Mouse (Mus musculus) liver, postnatal 0 days (tissue): Measurements from ENCODE around the gene 5730409E04Rik. TPM values are rescaled to one million over a fixed set of nuclear protein-coding genes. Genes with fewer than 3 reads are reported as not detected.

ENCODE experiments used
- ATAC-seq: fragments of 200-750 bp; cut with Nextera tagmentation; 2 replicates; pipeline ENCODE4 v1.8.0; 2017; ENCODE audit warnings: mild to moderate bottlenecking, moderate library complexity
- DNase-seq: peaks from one replicate; pipeline ENCODE4 v3.0.0-alpha.2; 2016
- H3K27ac ChIP-seq: fragments of 300-500 bp; sonication (generic); 2 replicates; pipeline ENCODE4 v1.5.1; 2014; ENCODE audit warnings: antibody characterized with exemption, moderate library complexity, mild to moderate bottlenecking, low read depth
- H3K27me3 ChIP-seq: fragments of 300-500 bp; sonication (generic); 2 replicates; pipeline ENCODE4 v1.6.1; 2014; ENCODE audit warnings: low read length, control low read depth, mixed read lengths; ENCODE audit not compliant: insufficient read depth
- H3K36me3 ChIP-seq: fragments of 300-500 bp; sonication (generic); replicated peaks from 2 replicates; pipeline ENCODE4 v1.6.1; 2014; ENCODE audit warnings: mild to moderate bottlenecking, control low read depth, low read length, moderate library complexity, mixed read lengths; ENCODE audit not compliant: insufficient read depth
- H3K4me1 ChIP-seq: fragments of 300-500 bp; sonication (generic); 2 replicates; pipeline ENCODE4 v1.6.1; 2014; ENCODE audit warnings: antibody characterized with exemption, mild to moderate bottlenecking, control low read depth; ENCODE audit not compliant: insufficient read depth
- H3K4me2 ChIP-seq: fragments of 300-500 bp; sonication (generic); 2 replicates; pipeline ENCODE4 v1.6.1; 2014; ENCODE audit warnings: low read depth, mild to moderate bottlenecking, low read length, moderate library complexity, mixed read lengths
- H3K4me3 ChIP-seq: fragments of 300-500 bp; sonication (generic); 2 replicates; pipeline ENCODE4 v1.5.1; 2014; ENCODE audit warnings: low read depth, low read length
- H3K9ac ChIP-seq: fragments of 300-500 bp; sonication (generic); replicated peaks from 2 replicates; pipeline ENCODE4 v1.6.1; 2014; ENCODE audit warnings: mild to moderate bottlenecking, moderate library complexity
- H3K9me3 ChIP-seq: fragments of 300-500 bp; sonication (generic); 2 replicates; pipeline ENCODE4 v1.6.1; 2016; ENCODE audit warnings: mild to moderate bottlenecking, control low read depth, low read length, mixed read lengths
- CTCF ChIP-seq: sonication (generic); IDR thresholded peaks from 2 replicates; pipeline ENCODE4 v1.5.1; 2016; ENCODE audit warnings: antibody characterized with exemption, low read depth
- EP300 ChIP-seq: IDR thresholded peaks from 2 replicates; pipeline ENCODE4 v1.6.1; 2016; ENCODE audit warnings: antibody characterized with exemption, low read depth, mild to moderate bottlenecking
- WGBS: fragments of 180-500 bp; shearing (Covaris S2); extraction: QIAGEN DNeasy Blood & Tissue Kit; methylation state at CpG from one replicate; pipeline ENCODE4 v1.1.7; 2014; ENCODE audit not compliant: insufficient replicate concordance; 5-methylcytosine and 5-hydroxymethylcytosine counted together
- polyA plus RNA-seq: library from polyadenylated mRNA; unstranded; fragments of >200 nt; fragmentation: Nextera tagmentation; extraction: Ambion mirVana; gene quantifications from 2 replicates; pipeline ENCODE4 v1.2.1, GENCODE M21; 2015

The 5730409E04Rik gene
- polyA plus RNA-seq, 1 experiment from 2014 or later = 0.41 TPM

- Histone ChIP-seq H3K4me1 (no peaks in the 10 kb centered on the region), H3K4me2 (no peak overlapping the region), H3K36me3 (peaks cover 62% of the 10 kb centered on the region), H3K9ac (no peak overlapping the region), H3K27me3 (no peaks in the 10 kb centered on the region), H3K9me3 (peaks cover 3% of the 10 kb centered on the region; the same call in 1 of the 2 replicates), H3K4me3 (no peak overlapping the region), H3K27ac (no peak overlapping the region)
- WGBS = 96% methylated on average over 13 of the region's 13 CpGs
- TF ChIP-seq CTCF = no peak
- TF ChIP-seq EP300 = no peak
- ATAC-seq (no peak), DNase-seq (no peak)
Observed at GRCm38 (mm10) chr4:126585739-126586138, 23.9 kb upstream of the 5730409E04Rik start.

GRCm38 (mm10) chr4:126592039-126592438, 17.6 kb upstream of the 5730409E04Rik start:
- no peak for ATAC-seq
- Histone ChIP-seq H3K4me2 (no peak overlapping the region), H3K4me1 (no peaks in the 10 kb centered on the region), H3K27ac (no peak overlapping the region), H3K36me3 (peaks cover 44% of the 10 kb centered on the region), H3K4me3 (no peak overlapping the region), H3K9me3 (peaks cover under 1% of the 10 kb centered on the region; the same call in 1 of the 2 replicates), H3K27me3 (no peaks in the 10 kb centered on the region), H3K9ac (no peak overlapping the region)
- DNase-seq = no peak
- WGBS = 81% methylated on average over 6 of the region's 6 CpGs
- TF ChIP-seq EP300 (no peak), CTCF (no peak)

- WGBS = 26% methylated on average over 8 of the region's 8 CpGs
- TF ChIP-seq EP300 = no peak
- peak; percentile 87 for TF ChIP-seq CTCF
- H3K9ac ChIP-seq = no peak overlapping the region
Observed at GRCm38 (mm10) chr4:126599971-126600754, 9.5 kb upstream of the 5730409E04Rik start.

GRCm38 (mm10) chr4:126601597-126602444, 7.8 kb upstream of the 5730409E04Rik start:
- Histone ChIP-seq H3K4me3 (no peak overlapping the region), H3K4me1 (no peaks in the 10 kb centered on the region), H3K9ac (no peak overlapping the region), H3K4me2 (no peak overlapping the region), H3K9me3 (no peaks in the 10 kb centered on the region), H3K27ac (no peak overlapping the region), H3K27me3 (no peaks in the 10 kb centered on the region), H3K36me3 (no peaks in the 10 kb centered on the region)
- ATAC-seq = no peak
- DNase-seq = peak; percentile 20
- WGBS = 34% methylated on average over 21 of the region's 22 CpGs
- TF ChIP-seq CTCF (no peak), EP300 (no peak)

More at GRCm38 (mm10) chr4:126599971-126600754, 9.5 kb upstream of the 5730409E04Rik start:
- no peak overlapping the region for H3K27ac ChIP-seq
- H3K9me3 ChIP-seq = no peaks in the 10 kb centered on the region
- DNase-seq = peak; percentile 58
- no peaks in the 10 kb centered on the region for H3K36me3 ChIP-seq
- no peaks in the 10 kb centered on the region for H3K27me3 ChIP-seq
- no peak for ATAC-seq
- no peaks in the 10 kb centered on the region for H3K4me1 ChIP-seq
- H3K4me2 ChIP-seq = no peak overlapping the region
- no peak overlapping the region for H3K4me3 ChIP-seq

GRCm38 (mm10) chr4:126602445-126602762, 7.2 kb upstream of the 5730409E04Rik start:
- no peak overlapping the region for H3K27ac ChIP-seq
- no peak overlapping the region for H3K9ac ChIP-seq
- H3K4me1 ChIP-seq = no peaks in the 10 kb centered on the region
- H3K27me3 ChIP-seq = no peaks in the 10 kb centered on the region
- no peak for DNase-seq
- H3K9me3 ChIP-seq = no peaks in the 10 kb centered on the region
- H3K4me2 ChIP-seq = no peak overlapping the region
- 30% methylated on average over 6 of the region's 6 CpGs for WGBS
- ATAC-seq = no peak
- no peak overlapping the region for H3K4me3 ChIP-seq
- no peaks in the 10 kb centered on the region for H3K36me3 ChIP-seq
- no peak for TF ChIP-seq EP300
- TF ChIP-seq CTCF = no peak

- no peak overlapping the region for H3K4me2 ChIP-seq
- DNase-seq (no peak), ATAC-seq (no peak)
- no peak overlapping the region for H3K9ac ChIP-seq
- no peaks in the 10 kb centered on the region for H3K4me1 ChIP-seq
- WGBS = 63% methylated on average over 2 of the region's 2 CpGs
- no peak overlapping the region for H3K27ac ChIP-seq
- no peaks in the 10 kb centered on the region for H3K36me3 ChIP-seq
- H3K4me3 ChIP-seq = no peak overlapping the region
- TF ChIP-seq EP300 (no peak), CTCF (no peak)
- no peaks in the 10 kb centered on the region for H3K9me3 ChIP-seq
- no peaks in the 10 kb centered on the region for H3K27me3 ChIP-seq
Observed at GRCm38 (mm10) chr4:126604141-126604540, 5.5 kb upstream of the 5730409E04Rik start.
